Mouse (Mus musculus) kidney, postnatal 0 days (tissue): ENCODE measurements around the gene F11. TPM values are rescaled to one million over a fixed set of nuclear protein-coding genes. Genes with fewer than 3 reads are reported as not detected.

ENCODE experiments used
- ATAC-seq: fragments of 200-750 bp; cut with Nextera tagmentation; replicated peaks from 2 replicates; pipeline ENCODE4 v1.8.0; 2017; ENCODE audit warnings: low read depth, moderate number of reproducible peaks, moderate TSS enrichment, moderate library complexity; ENCODE audit not compliant: low FRiP score
- DNase-seq: peaks from one replicate; pipeline ENCODE4 v3.0.0-alpha.2; 2016; ENCODE audit warnings: low spot score
- H3K27ac ChIP-seq: fragments of 300-500 bp; sonication (generic); 2 replicates; pipeline ENCODE4 v1.5.1; 2014; ENCODE audit warnings: mild to moderate bottlenecking
- H3K27me3 ChIP-seq: fragments of 300-500 bp; sonication (generic); 2 replicates; pipeline ENCODE4 v1.6.1; 2014; ENCODE audit warnings: low read length, mixed read lengths; ENCODE audit not compliant: insufficient read depth
- H3K36me3 ChIP-seq: fragments of 300-500 bp; sonication (generic); 2 replicates; pipeline ENCODE4 v1.6.1; 2014; ENCODE audit warnings: low read length, mixed read lengths; ENCODE audit not compliant: insufficient read depth
- H3K4me1 ChIP-seq: fragments of 300-500 bp; sonication (generic); replicated peaks from 2 replicates; pipeline ENCODE4 v1.6.1; 2014; ENCODE audit warnings: antibody characterized with exemption, low read length, mixed read lengths; ENCODE audit not compliant: insufficient read depth
- H3K4me2 ChIP-seq: fragments of 300-500 bp; sonication (generic); 2 replicates; pipeline ENCODE4 v1.6.1; 2014; ENCODE audit warnings: mild to moderate bottlenecking, low read length, moderate library complexity, mixed read lengths
- H3K4me3 ChIP-seq: fragments of 300-500 bp; sonication (generic); replicated peaks from 2 replicates; pipeline ENCODE4 v1.5.1; 2014; ENCODE audit warnings: low read depth, low read length
- H3K9ac ChIP-seq: fragments of 300-500 bp; sonication (generic); 2 replicates; pipeline ENCODE4 v1.6.1; 2014; ENCODE audit warnings: low read depth, low read length
- H3K9me3 ChIP-seq: fragments of 300-500 bp; sonication (generic); replicated peaks from 2 replicates; pipeline ENCODE4 v1.6.1; 2016; ENCODE audit warnings: low read length, inconsistent platforms, mixed read lengths
- CTCF ChIP-seq: IDR thresholded peaks from 2 replicates; pipeline ENCODE4 v1.5.1; 2016; ENCODE audit warnings: antibody characterized with exemption, low read depth, mild to moderate bottlenecking, moderate library complexity
- WGBS: fragments of 180-500 bp; shearing (Covaris S2); extraction: QIAGEN DNeasy Blood & Tissue Kit; methylation state at CpG from one replicate; pipeline ENCODE4 v1.1.7; 2014; 5-methylcytosine and 5-hydroxymethylcytosine counted together
- polyA plus RNA-seq: library from polyadenylated mRNA; unstranded; fragments of >200 nt; fragmentation: Nextera tagmentation; extraction: Ambion mirVana; gene quantifications from 2 replicates; pipeline ENCODE4 v1.2.1, GENCODE M21; 2015

F11 gene
- polyA plus RNA-seq, 1 experiment from 2014 or later, result not detected

DNA sequence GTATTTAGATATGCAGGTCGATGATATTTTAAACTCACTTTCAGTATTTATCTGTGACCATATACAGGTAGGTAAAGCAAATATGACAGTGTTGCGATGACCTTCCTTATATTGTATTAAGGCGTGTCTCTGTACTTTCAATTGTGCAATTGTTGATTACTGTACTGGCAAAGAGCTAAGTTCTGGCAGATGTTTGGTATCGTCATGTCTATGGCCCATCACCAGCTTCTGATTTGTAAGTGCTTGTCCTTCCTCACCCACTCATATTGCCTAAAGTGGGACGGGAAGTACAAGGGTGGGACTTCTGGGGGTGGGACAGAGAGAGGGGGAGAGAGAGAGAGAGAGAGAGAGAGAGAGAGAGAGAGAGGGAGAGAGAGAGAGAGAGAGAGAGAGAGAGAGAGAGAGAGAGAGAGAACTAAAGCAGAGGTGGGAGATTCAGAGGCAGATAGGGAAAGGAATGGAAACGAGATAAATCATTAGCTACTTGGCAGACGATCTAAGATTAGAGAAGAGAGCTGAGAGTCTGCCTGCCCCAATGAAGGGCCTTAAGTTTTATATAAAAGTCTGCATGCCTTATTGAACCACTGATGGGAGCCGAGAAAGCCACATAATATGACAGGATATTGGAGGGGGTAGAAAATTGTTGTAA lies 7.5 kb downstream of the F11 start:
- ATAC-seq (no peak), DNase-seq (no peak)
- H3K36me3 ChIP-seq, result no peaks in the 10 kb centered on the region
- no peak overlapping the region for H3K9ac ChIP-seq
- no peak overlapping the region for H3K4me2 ChIP-seq
- H3K4me3 ChIP-seq, result no peak overlapping the region
- no peaks in the 10 kb centered on the region for H3K4me1 ChIP-seq
- WGBS, result 76% methylated on average over 8 of the region's 8 CpGs
- no peak overlapping the region for H3K27ac ChIP-seq
- TF ChIP-seq CTCF, result no peak
- no peaks in the 10 kb centered on the region for H3K27me3 ChIP-seq
- no peaks in the 10 kb centered on the region for H3K9me3 ChIP-seq

DNA sequence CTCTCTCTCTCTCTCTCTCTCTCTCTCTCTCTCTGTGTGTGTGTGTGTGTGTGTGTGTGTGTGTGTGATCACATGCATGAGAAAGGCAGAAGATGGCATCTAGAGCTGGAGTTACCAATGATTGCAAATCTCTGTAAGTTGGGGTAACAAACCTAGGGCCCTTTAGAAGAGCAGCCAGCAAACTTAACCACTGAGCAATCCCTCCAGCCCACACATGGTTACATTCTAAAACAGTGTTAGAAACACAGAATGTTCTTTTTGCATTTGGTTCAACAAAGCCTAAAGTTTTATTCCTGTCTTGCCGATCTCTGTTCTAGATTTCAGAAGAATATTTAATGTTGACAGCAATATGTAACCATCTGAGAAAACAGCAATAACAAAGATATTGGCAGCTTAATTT lies 8.2 kb downstream of the F11 start:
- H3K4me2 ChIP-seq, result no peak overlapping the region

DNA sequence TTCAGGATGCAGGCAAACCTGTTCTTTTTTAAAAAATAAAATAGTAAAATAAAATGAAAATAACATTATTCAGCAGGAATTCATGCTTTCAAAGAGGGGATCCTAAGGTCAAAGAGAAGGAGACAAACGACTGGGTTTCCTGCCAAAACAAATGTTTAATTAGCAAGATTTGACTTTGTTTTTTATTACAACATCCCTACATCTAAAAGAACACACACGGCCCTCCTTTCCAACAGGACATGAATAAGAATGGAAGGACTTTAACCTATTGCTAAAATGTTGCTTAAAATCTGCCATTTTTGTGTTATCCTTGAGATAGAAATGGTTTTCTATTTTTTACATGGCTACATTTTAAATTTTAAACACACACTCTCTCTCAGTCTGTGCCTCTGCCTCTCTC lies 8.7 kb downstream of the F11 start:
- H3K4me3 ChIP-seq, result no peak overlapping the region
- H3K4me2 ChIP-seq, result no peak overlapping the region
- DNase-seq, result peak; percentile 39
- H3K27me3 ChIP-seq, result no peaks in the 10 kb centered on the region
- no peaks in the 10 kb centered on the region for H3K9me3 ChIP-seq
- TF ChIP-seq CTCF, result no peak
- H3K9ac ChIP-seq, result no peak overlapping the region
- WGBS, result 38% methylated on average over 2 of the region's 2 CpGs
- ATAC-seq, result no peak
- no peak overlapping the region for H3K27ac ChIP-seq
- no peaks in the 10 kb centered on the region for H3K36me3 ChIP-seq
- H3K4me1 ChIP-seq, result no peaks in the 10 kb centered on the region

More for the DNA sequence above, 8.2 kb downstream of the F11 start:
- H3K27me3 ChIP-seq, result no peaks in the 10 kb centered on the region
- no peaks in the 10 kb centered on the region for H3K4me1 ChIP-seq
- H3K9ac ChIP-seq, result no peak overlapping the region
- no peak overlapping the region for H3K27ac ChIP-seq
- ATAC-seq (no peak), DNase-seq (no peak)
- no peaks in the 10 kb centered on the region for H3K9me3 ChIP-seq
- no peak overlapping the region for H3K4me3 ChIP-seq
- H3K36me3 ChIP-seq, result no peaks in the 10 kb centered on the region
- WGBS, result 89% methylated on average over 1 of the region's 1 CpGs
- no peak for TF ChIP-seq CTCF

DNA sequence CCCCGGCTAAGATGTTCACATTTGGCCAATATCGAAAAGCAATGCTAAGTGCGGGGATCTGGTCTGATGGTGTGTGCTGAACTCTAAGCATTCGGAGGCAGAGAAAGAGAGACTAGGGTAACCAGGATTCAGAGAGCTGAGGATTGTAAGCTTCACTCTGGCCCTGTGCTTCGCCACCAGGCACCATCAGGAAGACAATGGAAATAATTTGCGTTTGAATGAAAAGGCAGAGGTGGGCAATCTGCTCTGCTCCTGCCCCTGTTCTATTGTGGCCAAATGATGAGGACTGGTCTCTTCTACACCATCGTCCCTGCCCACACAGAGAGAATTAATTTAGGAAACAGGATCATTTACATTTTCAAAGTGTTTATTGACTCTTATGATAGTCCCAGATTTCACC lies 15.5 kb downstream of the F11 start:
- Histone ChIP-seq H3K9me3 (no peaks in the 10 kb centered on the region), H3K4me2 (no peak overlapping the region), H3K9ac (no peak overlapping the region), H3K27ac (no peak overlapping the region), H3K4me1 (no peaks in the 10 kb centered on the region), H3K27me3 (no peaks in the 10 kb centered on the region), H3K4me3 (no peak overlapping the region), H3K36me3 (no peaks in the 10 kb centered on the region)
- DNase-seq (no peak), ATAC-seq (no peak)
- 57% methylated on average over 7 of the region's 7 CpGs for WGBS
- TF ChIP-seq CTCF, result no peak

DNA sequence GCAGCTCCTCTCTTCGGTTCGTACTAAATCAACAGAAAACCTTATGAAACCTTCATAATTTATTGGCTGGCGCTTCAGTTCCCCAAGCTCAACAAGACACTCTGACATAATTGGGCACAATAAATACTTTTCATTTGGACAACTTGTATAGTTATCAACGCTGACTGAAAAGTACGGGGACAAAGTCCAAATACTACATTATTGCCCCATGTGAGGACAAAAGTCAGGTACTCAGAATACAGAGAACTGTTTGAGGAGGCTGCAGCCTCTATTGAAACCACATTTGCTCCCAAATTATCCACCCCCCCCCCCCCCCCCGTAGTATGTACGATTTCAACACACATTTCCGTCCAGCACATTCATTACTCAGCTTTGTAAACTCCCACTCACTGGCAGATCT lies 22.5 kb downstream of the F11 start:
- ATAC-seq, result no peak
- Histone ChIP-seq H3K4me2 (no peak overlapping the region), H3K4me3 (no peak overlapping the region), H3K27ac (no peak overlapping the region), H3K4me1 (no peaks in the 10 kb centered on the region), H3K36me3 (no peaks in the 10 kb centered on the region), H3K27me3 (no peaks in the 10 kb centered on the region), H3K9me3 (no peaks in the 10 kb centered on the region), H3K9ac (no peak overlapping the region)
- TF ChIP-seq CTCF, result no peak
- 80% methylated on average over 8 of the region's 8 CpGs for WGBS
- no peak for DNase-seq

DNA sequence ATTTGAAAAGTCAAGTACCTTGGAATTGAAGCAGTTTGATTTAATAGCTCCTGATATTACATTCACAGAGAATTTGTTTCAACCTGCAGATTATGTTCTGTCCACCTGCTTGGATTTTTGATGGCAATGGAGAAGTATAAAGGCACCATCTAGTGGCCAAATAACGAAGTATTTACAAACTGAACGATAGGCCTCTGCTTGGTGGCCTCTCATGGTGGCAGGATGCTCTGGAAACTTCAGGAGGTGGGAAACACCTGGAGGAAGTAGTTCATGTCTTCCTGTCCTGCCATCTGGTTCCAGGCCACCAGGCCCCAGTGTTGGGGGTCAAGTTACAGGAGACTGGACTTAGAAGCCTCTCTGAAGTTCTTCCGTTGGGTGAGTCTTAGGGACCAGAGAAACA lies 23.5 kb downstream of the F11 start:
- H3K36me3 ChIP-seq, result no peaks in the 10 kb centered on the region
- no peak overlapping the region for H3K4me2 ChIP-seq
- H3K9me3 ChIP-seq, result no peaks in the 10 kb centered on the region
- peak; percentile 82 for TF ChIP-seq CTCF
- WGBS, result 20% methylated on average over 3 of the region's 3 CpGs
- DNase-seq (peak; percentile 79), ATAC-seq (no peak; the same call in 1 of the 2 replicates)
- no peak overlapping the region for H3K9ac ChIP-seq
- no peak overlapping the region for H3K4me3 ChIP-seq
- H3K4me1 ChIP-seq, result no peaks in the 10 kb centered on the region
- H3K27ac ChIP-seq, result no peak overlapping the region
- H3K27me3 ChIP-seq, result no peaks in the 10 kb centered on the region
